Mouse (Mus musculus): Measurements from ENCODE around the gene Dip2c. TPM values are rescaled to one million over a fixed set of nuclear protein-coding genes. Genes with fewer than 3 reads are reported as not detected.

Dip2c gene
- polyA plus RNA-seq, 1 experiment: 24.8 TPM

DNA sequence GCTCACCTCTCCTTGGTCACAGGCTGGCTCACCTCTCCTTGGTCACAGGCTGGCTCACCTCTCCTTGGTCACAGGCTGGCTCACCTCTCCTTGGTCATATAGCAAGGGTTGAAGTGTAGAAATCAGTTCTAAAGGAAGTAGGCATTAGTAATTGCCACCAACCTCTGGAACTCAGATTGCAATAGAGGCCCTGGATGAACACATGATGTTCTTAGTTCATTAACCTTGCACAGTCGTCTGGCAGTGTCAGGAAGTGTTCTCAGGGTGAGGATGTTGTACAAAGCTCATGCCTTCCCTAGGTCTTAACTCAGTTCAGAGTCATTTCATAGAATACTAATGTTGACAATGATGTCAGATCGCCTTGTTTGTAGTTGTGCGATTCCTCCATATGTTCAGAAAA is 376.7 kb downstream of the Dip2c start:
- H3K27ac ChIP-seq (ENCODE audit: insufficient read depth, low read length): no peak overlapping the region
- H3K4me3 ChIP-seq (ENCODE audit: insufficient read depth, low read length): no peak overlapping the region
- TF ChIP-seq CTCF (IDR thresholded peaks at IDR 0.05; ENCODE audit: extremely low read depth, insufficient read depth, low read length): no peak
- H3K4me1 ChIP-seq (ENCODE audit: control insufficient read depth, insufficient read depth, low read length): no peaks in the 10 kb centered on the region; the same call in 1 of the 2 replicates

DNA sequence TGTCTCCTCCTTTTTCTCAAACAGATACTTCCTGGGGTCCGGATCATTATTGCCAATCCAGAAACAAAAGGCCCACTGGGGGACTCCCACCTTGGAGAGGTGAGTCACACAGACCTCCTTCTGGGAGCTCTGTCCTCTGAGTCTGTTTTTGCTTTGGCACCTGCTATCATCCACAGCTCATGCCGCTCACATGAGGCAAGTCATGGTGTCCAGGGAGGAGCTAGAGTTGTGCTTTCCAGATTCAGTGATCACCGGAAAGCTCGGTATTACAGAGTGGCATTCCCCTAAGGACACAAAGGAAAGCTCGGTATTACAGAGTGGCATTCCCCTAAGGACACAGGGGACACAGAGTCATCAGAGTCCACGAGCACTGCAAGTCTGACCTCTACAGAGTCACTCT is 380.3 kb downstream of the Dip2c start:
- TF ChIP-seq POLR2A (IDR thresholded peaks at IDR 0.05; ENCODE audit: extremely low read depth, insufficient read depth, low read length): no peak
- TF ChIP-seq CTCF (IDR thresholded peaks at IDR 0.05; ENCODE audit: extremely low read depth, insufficient read depth, low read length): no peak
- no peaks in the 10 kb centered on the region for H3K4me1 ChIP-seq (ENCODE audit: control insufficient read depth, insufficient read depth, low read length)
- no peak overlapping the region for H3K27ac ChIP-seq (ENCODE audit: insufficient read depth, low read length)
- H3K4me3 ChIP-seq (ENCODE audit: insufficient read depth, low read length): no peak overlapping the region

DNA sequence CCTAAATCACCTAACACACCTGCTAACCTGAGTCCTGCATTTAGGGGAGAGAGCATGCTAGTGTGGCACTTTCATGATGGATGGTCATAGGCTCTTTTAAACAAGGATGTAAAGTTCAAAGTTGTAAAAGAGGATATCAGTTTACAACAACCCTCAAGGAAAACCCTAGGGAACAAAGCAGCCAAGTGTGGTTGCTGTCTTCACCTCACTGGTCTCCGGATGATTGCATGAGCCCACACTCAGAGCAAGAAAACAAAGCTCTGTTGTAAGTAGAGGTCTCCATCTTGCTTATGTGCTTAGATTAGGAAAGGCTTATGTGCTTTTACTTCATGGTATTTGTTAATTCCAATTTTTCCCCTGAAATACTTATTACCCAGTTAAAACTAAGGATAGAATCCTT is 384.4 kb downstream of the Dip2c start:
- Histone ChIP-seq H3K4me3 (ENCODE audit: insufficient read depth, low read length) (no peak overlapping the region), H3K4me1 (ENCODE audit: control insufficient read depth, insufficient read depth, low read length) (peaks cover 1% of the 10 kb centered on the region; the same call in 1 of the 2 replicates), H3K27ac (ENCODE audit: insufficient read depth, low read length) (no peak overlapping the region)
- no peak for TF ChIP-seq CTCF (IDR thresholded peaks at IDR 0.05; ENCODE audit: extremely low read depth, insufficient read depth, low read length)
- no peak for TF ChIP-seq POLR2A (IDR thresholded peaks at IDR 0.05; ENCODE audit: extremely low read depth, insufficient read depth, low read length)

DNA sequence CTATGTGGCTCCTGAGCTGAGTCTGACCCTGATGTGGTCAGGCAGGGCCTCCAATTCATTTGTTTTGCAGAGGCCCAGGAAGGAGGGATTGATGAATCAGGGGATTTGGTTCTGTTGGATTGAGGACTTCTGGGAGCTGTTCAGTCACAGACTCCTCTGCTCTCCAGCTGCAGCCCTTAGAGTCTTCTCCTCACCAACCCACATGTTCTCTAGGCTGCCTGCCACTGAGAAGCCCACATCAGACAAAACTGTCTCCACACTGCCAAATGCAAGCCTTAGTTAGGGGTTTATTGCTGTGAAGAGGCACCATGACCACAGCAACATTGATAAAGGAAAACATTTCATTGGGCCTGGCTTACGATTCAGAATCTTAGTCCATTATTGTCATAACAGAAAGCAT is 387.3 kb downstream of the Dip2c start:
- TF ChIP-seq CTCF (IDR thresholded peaks at IDR 0.05; ENCODE audit: extremely low read depth, insufficient read depth, low read length): no peak
- TF ChIP-seq POLR2A (IDR thresholded peaks at IDR 0.05; ENCODE audit: extremely low read depth, insufficient read depth, low read length): no peak
- Histone ChIP-seq H3K27ac (ENCODE audit: insufficient read depth, low read length) (no peak overlapping the region), H3K4me1 (ENCODE audit: control insufficient read depth, insufficient read depth, low read length) (peaks cover 1% of the 10 kb centered on the region; the same call in 1 of the 2 replicates), H3K4me3 (ENCODE audit: insufficient read depth, low read length) (no peak overlapping the region)

DNA sequence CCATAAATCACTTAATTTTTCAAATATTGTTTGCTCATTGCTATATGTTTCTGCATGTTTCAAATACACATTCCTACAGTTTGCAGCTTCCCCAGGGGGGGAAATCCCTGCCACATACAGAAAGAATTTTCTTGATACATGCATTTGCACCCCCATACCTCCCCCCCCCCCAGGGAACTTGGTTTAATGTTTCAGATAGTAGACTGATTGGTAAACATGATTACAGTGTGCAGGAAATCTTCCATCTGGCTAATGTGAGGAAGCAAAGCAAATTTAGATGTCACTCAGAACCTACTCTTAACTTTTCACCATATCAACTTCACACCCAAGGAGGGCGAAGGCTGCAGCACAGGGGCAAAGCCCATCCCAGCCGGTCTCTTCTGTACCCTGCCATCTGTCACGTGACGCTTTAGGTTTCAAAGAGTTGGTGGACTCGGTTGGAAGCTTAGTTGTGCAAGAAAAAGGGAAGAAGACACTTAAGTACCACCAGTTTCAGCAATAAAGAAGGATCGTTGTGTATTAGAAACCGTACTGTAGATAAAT is 391.7 kb downstream of the Dip2c start:
- H3K4me3 ChIP-seq (ENCODE audit: insufficient read depth, low read length): no peak overlapping the region
- H3K4me1 ChIP-seq (ENCODE audit: control insufficient read depth, insufficient read depth, low read length): no peaks in the 10 kb centered on the region
- TF ChIP-seq CTCF (IDR thresholded peaks at IDR 0.05; ENCODE audit: extremely low read depth, insufficient read depth, low read length) (no peak), POLR2A (IDR thresholded peaks at IDR 0.05; ENCODE audit: extremely low read depth, insufficient read depth, low read length) (no peak)
- H3K27ac ChIP-seq (ENCODE audit: insufficient read depth, low read length): no peak overlapping the region

DNA sequence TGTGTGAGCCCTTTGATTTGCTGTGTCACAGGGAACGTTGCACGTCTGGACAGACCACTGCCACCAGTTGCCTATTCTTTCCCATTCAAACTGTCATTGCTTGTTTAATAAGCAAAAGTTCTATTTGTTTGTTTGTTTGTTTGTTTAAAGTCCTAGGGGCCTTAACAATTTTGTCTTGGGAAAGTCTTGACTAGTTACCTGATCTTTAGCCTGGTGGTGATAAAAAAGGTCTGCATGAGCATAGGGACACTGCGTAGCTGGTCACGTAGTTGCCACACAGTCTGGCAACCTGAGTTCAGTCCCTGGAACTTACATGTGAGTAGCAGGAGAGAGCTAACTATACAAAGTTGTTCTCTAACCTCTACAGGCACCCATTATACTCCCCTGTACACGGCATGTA is 392.9 kb downstream of the Dip2c start:
- Histone ChIP-seq H3K27ac (ENCODE audit: insufficient read depth, low read length) (no peak overlapping the region), H3K4me3 (ENCODE audit: insufficient read depth, low read length) (no peak overlapping the region), H3K4me1 (ENCODE audit: control insufficient read depth, insufficient read depth, low read length) (no peaks in the 10 kb centered on the region)
- TF ChIP-seq POLR2A (IDR thresholded peaks at IDR 0.05; ENCODE audit: extremely low read depth, insufficient read depth, low read length) (no peak), CTCF (IDR thresholded peaks at IDR 0.05; ENCODE audit: extremely low read depth, insufficient read depth, low read length) (no peak)

DNA sequence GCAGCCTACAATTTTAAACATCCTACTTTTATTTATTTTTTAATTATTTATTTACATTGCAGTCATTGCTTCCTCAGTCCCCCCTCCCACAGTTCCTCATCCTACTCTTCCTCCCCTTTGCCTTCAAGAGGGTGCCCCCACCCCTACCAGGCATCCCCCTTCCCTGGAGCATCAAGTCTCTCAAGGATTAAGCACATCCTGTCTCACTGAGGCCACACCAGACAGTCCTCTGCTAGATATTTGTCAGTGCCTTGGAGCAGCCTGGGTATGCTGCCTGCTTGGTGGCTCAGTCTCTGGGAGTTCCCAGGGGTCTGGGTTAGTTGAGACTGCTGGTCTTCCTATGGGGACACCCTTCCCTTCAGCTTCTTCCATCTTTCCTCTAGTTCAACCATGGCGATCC is 397.8 kb downstream of the Dip2c start:
- TF ChIP-seq POLR2A (IDR thresholded peaks at IDR 0.05; ENCODE audit: extremely low read depth, insufficient read depth, low read length) (no peak), CTCF (IDR thresholded peaks at IDR 0.05; ENCODE audit: extremely low read depth, insufficient read depth, low read length) (no peak)
- Histone ChIP-seq H3K4me3 (ENCODE audit: insufficient read depth, low read length) (no peak overlapping the region), H3K4me1 (ENCODE audit: control insufficient read depth, insufficient read depth, low read length) (no peaks in the 10 kb centered on the region), H3K27ac (ENCODE audit: insufficient read depth, low read length) (no peak overlapping the region)

DNA sequence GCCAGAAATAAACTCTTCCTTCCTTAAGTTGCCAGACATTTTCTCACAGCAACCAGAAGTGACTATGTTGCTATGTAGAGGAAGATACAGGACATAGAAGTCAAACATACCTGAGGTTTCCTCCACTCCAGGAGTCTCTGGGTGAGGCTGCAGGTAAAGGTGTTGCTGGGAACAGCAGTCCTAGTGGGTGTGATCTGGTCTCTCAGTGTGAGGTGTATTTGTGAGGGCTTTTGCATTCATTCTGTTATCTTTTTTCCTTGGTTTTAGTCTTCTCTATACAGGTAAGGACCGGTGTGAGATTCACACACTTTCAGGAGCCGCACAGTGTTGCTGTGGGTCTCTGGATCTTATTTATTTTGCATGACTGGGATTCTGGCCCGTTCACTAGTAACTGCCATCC is 405.2 kb downstream of the Dip2c start:
- Histone ChIP-seq H3K4me3 (ENCODE audit: insufficient read depth, low read length) (no peak overlapping the region), H3K27ac (ENCODE audit: insufficient read depth, low read length) (no peak overlapping the region), H3K4me1 (ENCODE audit: control insufficient read depth, insufficient read depth, low read length) (no peaks in the 10 kb centered on the region; the same call in 1 of the 2 replicates)
- TF ChIP-seq POLR2A (IDR thresholded peaks at IDR 0.05; ENCODE audit: extremely low read depth, insufficient read depth, low read length): no peak
- no peak for TF ChIP-seq CTCF (IDR thresholded peaks at IDR 0.05; ENCODE audit: extremely low read depth, insufficient read depth, low read length)

DNA sequence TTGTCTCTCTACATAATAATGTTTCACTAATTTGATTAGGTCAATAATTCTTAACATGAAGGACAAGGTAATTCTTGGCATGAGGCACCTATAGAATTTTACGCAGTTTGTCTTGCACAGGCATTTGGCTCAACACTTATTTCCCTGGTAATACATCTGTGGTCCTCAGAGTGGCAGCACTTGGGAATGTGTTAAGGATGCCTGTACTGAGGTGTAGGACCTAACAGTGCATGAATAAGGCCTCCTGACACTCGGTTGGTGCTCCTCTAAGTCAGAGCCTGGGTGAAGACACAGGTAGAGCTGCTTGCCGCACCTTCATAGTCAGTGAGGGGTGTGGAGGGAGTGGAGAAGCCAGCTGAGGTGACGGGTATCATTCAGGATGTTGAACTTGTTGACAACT is 407.0 kb downstream of the Dip2c start:
- no peak overlapping the region for H3K4me3 ChIP-seq (ENCODE audit: insufficient read depth, low read length)
- no peak overlapping the region for H3K27ac ChIP-seq (ENCODE audit: insufficient read depth, low read length)
- no peaks in the 10 kb centered on the region; the same call in 1 of the 2 replicates for H3K4me1 ChIP-seq (ENCODE audit: control insufficient read depth, insufficient read depth, low read length)
- TF ChIP-seq POLR2A (IDR thresholded peaks at IDR 0.05; ENCODE audit: extremely low read depth, insufficient read depth, low read length): no peak
- peak; percentile 20; the same call in 1 of the 2 replicates for TF ChIP-seq CTCF (IDR thresholded peaks at IDR 0.05; ENCODE audit: extremely low read depth, insufficient read depth, low read length)

DNA sequence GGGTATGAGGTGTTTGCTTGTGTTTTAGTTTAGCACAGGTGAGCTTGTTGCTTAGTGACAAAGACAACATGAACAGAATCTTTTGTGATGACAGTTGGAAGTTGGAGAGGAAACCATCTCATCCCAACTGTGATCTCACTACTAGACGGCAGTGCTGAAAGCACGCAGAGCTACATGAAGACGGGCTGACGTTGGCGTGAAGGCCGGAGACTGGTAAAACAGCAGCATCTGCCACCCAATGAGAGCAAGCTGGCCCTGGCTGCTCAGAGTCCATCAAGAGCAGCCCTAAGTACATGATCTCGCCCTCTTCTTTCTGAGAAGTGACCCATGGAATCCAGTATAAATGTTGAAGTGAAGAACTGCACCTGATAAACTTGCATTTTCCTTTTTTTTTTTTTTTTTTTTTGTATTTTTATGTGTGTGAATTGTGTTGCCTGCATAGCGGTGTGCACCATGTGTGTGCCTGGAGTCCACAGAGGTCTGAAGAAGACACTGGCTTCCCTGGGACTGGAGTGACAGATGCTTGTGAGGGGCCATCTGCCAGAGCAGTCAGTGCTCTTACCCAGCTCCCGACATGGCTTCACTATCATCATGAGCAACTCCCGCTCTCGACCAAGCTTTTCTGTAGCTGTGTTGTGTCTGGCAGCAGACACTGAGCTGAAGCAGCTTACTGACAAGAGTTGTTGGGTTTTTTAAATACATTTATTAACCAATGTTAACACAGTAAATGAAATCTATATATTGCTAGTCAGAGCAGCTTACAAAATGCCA is 408.0 kb downstream of the Dip2c start:
- Histone ChIP-seq H3K27ac (ENCODE audit: insufficient read depth, low read length) (no peak overlapping the region), H3K4me1 (ENCODE audit: control insufficient read depth, insufficient read depth, low read length) (no peaks in the 10 kb centered on the region; the same call in 1 of the 2 replicates), H3K4me3 (ENCODE audit: insufficient read depth, low read length) (no peak overlapping the region)
- no peak for TF ChIP-seq CTCF (IDR thresholded peaks at IDR 0.05; ENCODE audit: extremely low read depth, insufficient read depth, low read length)
- TF ChIP-seq POLR2A (IDR thresholded peaks at IDR 0.05; ENCODE audit: extremely low read depth, insufficient read depth, low read length): no peak

Data from cortical plate, adult 2 months (tissue).